Mouse (Mus musculus) MEL (cell line): Measurements from ENCODE around the gene Acot11.

ENCODE experiments used
- BHLHE40 ChIP-seq: IDR thresholded peaks from 2 replicates; pipeline ENCODE4 v1.6.1; 2012; ENCODE audit warnings: low read depth, mild to moderate bottlenecking, inconsistent platforms, low read length, improper control_type of control experiment, borderline replicate concordance
- CTCF ChIP-seq, 3 experiments: IDR thresholded peaks in 2 of 3; conservative IDR thresholded peaks in 1 of 3; 2 replicates each; pipeline ENCODE4 v1.5.1; 2011 to 2012; ENCODE audit warnings: low read length in 3 of 3, low read depth in 2 of 3, mild to moderate bottlenecking in 2 of 3, improper control_type of control experiment in 1 of 3, inconsistent platforms in 1 of 3, mixed read lengths in 1 of 3, moderate library complexity in 1 of 3; ENCODE audit not compliant: control insufficient read depth in 1 of 3, insufficient read depth in 1 of 3, poor library complexity in 1 of 3, severe bottlenecking in 1 of 3
- EP300 ChIP-seq, 2 experiments: IDR thresholded peaks; 2 replicates each; pipeline ENCODE4 v1.6.1; 2011; ENCODE audit warnings: improper control_type of control experiment in 2 of 2, low read length in 2 of 2, low read depth in 1 of 2, mild to moderate bottlenecking in 1 of 2
- NRF1 ChIP-seq: IDR thresholded peaks from 2 replicates; pipeline ENCODE4 v1.6.1; 2014; ENCODE audit warnings: low read depth, mild to moderate bottlenecking, inconsistent platforms, low read length, improper control_type of control experiment, moderate library complexity; ENCODE audit not compliant: poor library complexity, insufficient read depth, severe bottlenecking
- POLR2A ChIP-seq, 2 experiments: IDR thresholded peaks; 2 replicates each; pipeline ENCODE4 v1.6.1; 2011 to 2012; ENCODE audit warnings: low read length in 2 of 2, mild to moderate bottlenecking in 2 of 2, control low read depth in 1 of 2, improper control_type of control experiment in 1 of 2, low read depth in 1 of 2, moderate library complexity in 1 of 2; ENCODE audit not compliant: control insufficient read depth in 1 of 2, insufficient read depth in 1 of 2, poor library complexity in 1 of 2

- peak in 2 of 3 experiments; percentile 58 to 66; a peak in 5 of 6 replicates for TF ChIP-seq CTCF (IDR thresholded peaks at IDR 0.05 in 2 of 3, conservative IDR thresholded peaks at IDR 0.05 in 1 of 3; ENCODE audit: control insufficient read depth in 1 of 3, insufficient read depth in 1 of 3, low read depth in 2 of 3, low read length in 3 of 3, poor library complexity in 1 of 3, severe bottlenecking in 1 of 3)
- no peak for TF ChIP-seq POLR2A (IDR thresholded peaks at IDR 0.05; ENCODE audit: control insufficient read depth in 1 of 2, insufficient read depth in 1 of 2, low read depth in 1 of 2, low read length in 2 of 2, poor library complexity in 1 of 2)
- TF ChIP-seq NRF1: no peak
- TF ChIP-seq BHLHE40: no peak
- TF ChIP-seq EP300 (IDR thresholded peaks at IDR 0.05; ENCODE audit: low read depth in 1 of 2, low read length in 2 of 2): no peak
These were observed 4.9 kb downstream of the Acot11 start for GRCm38 (mm10) chr4:106799772-106800336.
